Mouse (Mus musculus): ENCODE results near the gene Pde11a. TPM values are rescaled to one million over a fixed set of nuclear protein-coding genes. Genes with fewer than 3 reads are reported as not detected.

Gene Pde11a
- 0.58 and 3.1 TPM in 2 replicates for total RNA-seq (2014; rRNA removed)
- 1.0 and 1.3 TPM in 2 replicates for polyA plus RNA-seq (2015; fragmentation: Nextera tagmentation; extraction: Ambion mirVana)

DNA sequence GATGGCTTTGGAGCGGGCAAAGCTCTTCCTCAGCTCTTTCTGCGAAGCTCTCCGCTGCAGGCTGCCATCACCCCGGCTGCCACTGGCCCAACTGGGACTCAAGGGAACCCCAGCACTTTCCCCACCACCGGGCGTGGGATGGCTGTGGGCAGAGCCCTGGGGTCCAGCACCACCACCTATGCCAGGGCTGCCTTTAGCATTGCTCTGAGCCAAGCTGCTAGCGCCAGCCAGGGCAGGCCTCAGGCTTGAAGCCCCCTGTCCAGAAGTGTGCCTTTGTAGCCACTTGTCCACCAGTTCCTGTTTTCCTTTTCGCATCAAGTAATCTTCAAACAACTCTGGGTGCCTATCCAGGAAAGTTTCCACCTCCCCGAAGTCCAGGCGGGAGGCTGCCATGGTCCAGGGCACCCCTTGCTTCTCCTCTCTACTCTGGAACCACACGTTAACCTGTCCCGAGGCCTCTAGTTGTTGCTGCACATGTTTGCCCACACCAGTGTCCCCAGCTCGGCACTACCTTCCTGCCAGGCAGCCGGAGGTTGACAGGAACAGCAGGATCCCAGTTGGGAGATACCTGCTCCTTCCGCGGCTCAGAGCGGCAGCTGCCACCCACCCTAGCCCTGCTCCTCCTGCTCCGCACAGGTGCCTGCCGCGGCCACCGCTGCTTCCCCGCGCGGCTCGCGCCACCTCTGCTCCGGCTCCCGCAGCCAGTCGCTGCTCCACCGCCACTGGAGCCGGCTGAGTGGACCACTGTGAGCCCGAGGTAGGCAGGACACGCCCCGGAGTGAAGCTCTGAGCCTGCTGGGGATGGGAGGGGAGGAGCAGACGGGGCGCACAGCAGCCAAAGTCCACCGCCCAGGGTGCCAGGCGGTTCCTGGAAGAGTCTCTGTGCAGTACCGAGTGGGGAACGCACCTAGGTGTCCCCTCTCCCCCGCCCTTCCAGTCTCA lies at the start of gene Pde11a:
Pde11a (minus strand) TSS at position 560 of the 942 bp plus-strand sequence.
- Histone ChIP-seq H3K4me1 (ENCODE audit: insufficient read depth, low read length) (no peaks in the 10 kb centered on the region), H3K27ac (no peak within 1 kb of the TSS), H3K9ac (replicated peaks; ENCODE audit: low read length) (peak within 1 kb of the TSS; percentile 49), H3K27me3 (ENCODE audit: insufficient read depth, low read length) (no peaks in the 10 kb centered on the region), H3K9me3 (ENCODE audit: low read length) (no peaks in the 10 kb centered on the region), H3K4me2 (ENCODE audit: low read depth, low read length) (peak within 1 kb of the TSS; percentile 94), H3K36me3 (ENCODE audit: insufficient read depth, low read length) (no peaks in the 10 kb centered on the region), H3K4me3 (ENCODE audit: low read length) (peak within 1 kb of the TSS; percentile 44)
- 20% methylated on average over 41 of the region's 41 CpGs for WGBS
- DNase-seq (ENCODE audit: low spot score), result peak; percentile 14
- TF ChIP-seq CTCF (IDR thresholded peaks at IDR 0.05; ENCODE audit: low read depth), result no peak
- ATAC-seq, result peak; percentile 62

DNA sequence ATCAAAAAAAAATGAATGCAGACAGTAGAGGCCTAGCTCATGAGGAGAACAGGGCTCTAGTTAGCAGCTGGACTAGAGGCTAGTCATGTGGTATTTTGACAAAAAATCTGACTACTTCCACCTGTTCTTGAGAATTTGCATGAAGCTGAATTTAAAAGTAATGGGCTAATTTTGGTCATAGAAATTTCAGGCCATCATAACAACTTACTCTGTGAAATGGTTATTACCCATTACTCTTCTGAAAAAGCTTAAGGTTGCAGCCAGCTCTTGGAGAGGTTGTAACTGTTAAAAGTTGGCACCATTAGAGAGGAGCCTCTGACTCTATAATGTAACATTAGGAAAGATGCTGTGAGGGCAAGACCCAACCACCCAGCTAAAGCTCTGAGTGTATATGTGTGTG lies 48.0 kb upstream of the Pde11a start:
- Histone ChIP-seq H3K9ac (replicated peaks; ENCODE audit: low read length) (no peak overlapping the region), H3K36me3 (ENCODE audit: insufficient read depth, low read length) (0 out of 2 replicates have a peak, but pooled peaks cover 7% of the 10 kb centered on the region)

DNA sequence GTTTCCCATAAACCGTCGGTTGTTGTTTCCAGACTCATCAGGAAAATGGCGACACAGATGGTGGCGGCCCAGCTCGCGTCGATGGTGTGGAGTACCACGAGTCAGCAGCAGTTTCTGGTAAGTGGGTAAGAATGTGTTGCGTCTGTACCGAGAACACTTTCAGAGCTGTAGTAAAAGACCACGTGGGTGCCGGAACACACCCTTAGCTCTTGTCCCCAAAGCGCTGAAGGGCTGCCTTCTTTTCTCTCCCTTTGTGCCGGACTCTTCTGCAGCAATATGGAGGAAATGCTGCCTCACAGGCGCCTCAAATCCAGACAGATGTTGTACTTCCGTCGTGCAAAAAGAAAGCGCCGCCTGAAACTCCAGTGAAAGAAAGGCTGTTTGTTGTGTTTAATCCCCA lies 40.1 kb upstream of the Pde11a start:
- DNase-seq (ENCODE audit: low spot score), result no peak
- ATAC-seq, result no peak
- 96% methylated on average over 19 of the region's 19 CpGs for WGBS
- Histone ChIP-seq H3K9me3 (ENCODE audit: low read length) (no peaks in the 10 kb centered on the region), H3K4me1 (ENCODE audit: insufficient read depth, low read length) (no peaks in the 10 kb centered on the region), H3K27ac (no peak overlapping the region), H3K27me3 (ENCODE audit: insufficient read depth, low read length) (no peaks in the 10 kb centered on the region), H3K9ac (replicated peaks; ENCODE audit: low read length) (no peak overlapping the region), H3K4me2 (ENCODE audit: low read depth, low read length) (no peak overlapping the region), H3K4me3 (ENCODE audit: low read length) (no peak overlapping the region), H3K36me3 (ENCODE audit: insufficient read depth, low read length) (peaks cover 55% of the 10 kb centered on the region)
- no peak for TF ChIP-seq CTCF (IDR thresholded peaks at IDR 0.05; ENCODE audit: low read depth)

More for the DNA sequence above, 48.0 kb upstream of the Pde11a start:
- no peak for DNase-seq (ENCODE audit: low spot score)
- H3K4me2 ChIP-seq (ENCODE audit: low read depth, low read length), result no peak overlapping the region
- TF ChIP-seq CTCF (IDR thresholded peaks at IDR 0.05; ENCODE audit: low read depth), result no peak
- ATAC-seq, result no peak
- no peaks in the 10 kb centered on the region for H3K4me1 ChIP-seq (ENCODE audit: insufficient read depth, low read length)
- no peak overlapping the region for H3K4me3 ChIP-seq (ENCODE audit: low read length)
- H3K27me3 ChIP-seq (ENCODE audit: insufficient read depth, low read length), result no peaks in the 10 kb centered on the region
- H3K9me3 ChIP-seq (ENCODE audit: low read length), result no peaks in the 10 kb centered on the region
- H3K27ac ChIP-seq, result no peak overlapping the region

DNA sequence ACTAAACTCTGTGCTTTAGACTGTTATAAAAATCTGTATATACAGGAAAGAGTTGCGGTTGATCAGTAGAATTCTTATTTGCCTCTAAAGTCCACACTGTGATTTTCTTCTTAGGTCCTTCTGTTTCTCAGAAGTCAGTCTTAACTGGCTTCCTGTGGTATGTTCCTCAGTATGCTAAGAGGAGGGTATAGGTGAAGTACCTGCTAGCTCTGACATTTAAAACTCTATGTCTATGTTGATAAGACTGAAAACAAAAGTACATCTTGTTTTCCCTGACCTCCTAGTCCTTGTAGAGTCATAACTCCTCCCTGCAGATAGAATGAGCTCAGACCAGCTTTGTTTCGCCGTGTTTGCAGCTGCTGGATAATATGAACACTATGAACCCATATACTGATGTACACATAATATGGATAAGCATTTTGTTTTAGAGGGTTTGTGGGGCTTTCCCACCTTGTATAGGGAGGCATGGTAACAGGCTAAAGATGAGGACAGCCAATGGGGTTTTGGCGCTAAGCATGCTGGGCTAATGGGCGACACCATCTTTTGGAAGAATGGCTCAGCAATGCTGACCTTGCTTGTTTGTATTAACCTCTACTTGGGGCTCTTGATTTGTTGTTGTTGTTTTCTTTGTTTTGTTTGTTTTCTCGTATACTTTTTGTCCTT lies 36.1 kb upstream of the Pde11a start:
- Histone ChIP-seq H3K36me3 (ENCODE audit: insufficient read depth, low read length) (peaks cover 41% of the 10 kb centered on the region), H3K4me2 (ENCODE audit: low read depth, low read length) (no peak overlapping the region), H3K9me3 (ENCODE audit: low read length) (no peaks in the 10 kb centered on the region), H3K27me3 (ENCODE audit: insufficient read depth, low read length) (no peaks in the 10 kb centered on the region), H3K4me3 (ENCODE audit: low read length) (no peak overlapping the region), H3K9ac (replicated peaks; ENCODE audit: low read length) (no peak overlapping the region), H3K27ac (no peak overlapping the region), H3K4me1 (ENCODE audit: insufficient read depth, low read length) (peaks cover 7% of the 10 kb centered on the region; the same call in 1 of the 2 replicates)
- no peak for TF ChIP-seq CTCF (IDR thresholded peaks at IDR 0.05; ENCODE audit: low read depth)
- DNase-seq (ENCODE audit: low spot score), result no peak
- ATAC-seq, result no peak
- WGBS, result 92% methylated on average over 6 of the region's 6 CpGs

DNA sequence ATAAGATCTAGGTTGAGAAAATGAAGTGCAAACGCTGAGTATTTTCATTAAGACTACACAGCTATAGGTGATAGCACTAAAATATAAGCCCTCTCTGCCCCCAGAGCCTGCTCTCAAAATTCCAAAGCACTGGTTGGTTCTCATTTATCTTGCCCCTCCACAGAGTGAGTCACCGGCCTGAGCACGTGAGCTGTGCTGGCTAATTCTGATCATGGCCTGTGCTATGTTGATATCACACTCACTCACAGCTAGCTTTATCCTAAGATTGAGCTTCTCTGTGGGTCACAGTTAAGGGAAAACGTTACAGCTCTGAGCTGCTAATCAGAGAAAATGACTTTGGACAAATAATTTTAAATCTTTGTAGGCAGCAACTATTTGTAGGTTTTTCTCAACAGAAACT lies 33.7 kb upstream of the Pde11a start:
- H3K4me1 ChIP-seq (ENCODE audit: insufficient read depth, low read length), result peaks cover 7% of the 10 kb centered on the region; the same call in 1 of the 2 replicates
- no peak for DNase-seq (ENCODE audit: low spot score)
- H3K9me3 ChIP-seq (ENCODE audit: low read length), result no peaks in the 10 kb centered on the region
- no peak for TF ChIP-seq CTCF (IDR thresholded peaks at IDR 0.05; ENCODE audit: low read depth)
- ATAC-seq, result no peak
- H3K4me3 ChIP-seq (ENCODE audit: low read length), result no peak overlapping the region
- WGBS, result 88% methylated on average over 4 of the region's 4 CpGs
- peaks cover 21% of the 10 kb centered on the region for H3K36me3 ChIP-seq (ENCODE audit: insufficient read depth, low read length)
- H3K27me3 ChIP-seq (ENCODE audit: insufficient read depth, low read length), result no peaks in the 10 kb centered on the region
- H3K27ac ChIP-seq, result no peak overlapping the region
- H3K9ac ChIP-seq (replicated peaks; ENCODE audit: low read length), result no peak overlapping the region
- H3K4me2 ChIP-seq (ENCODE audit: low read depth, low read length), result no peak overlapping the region

DNA sequence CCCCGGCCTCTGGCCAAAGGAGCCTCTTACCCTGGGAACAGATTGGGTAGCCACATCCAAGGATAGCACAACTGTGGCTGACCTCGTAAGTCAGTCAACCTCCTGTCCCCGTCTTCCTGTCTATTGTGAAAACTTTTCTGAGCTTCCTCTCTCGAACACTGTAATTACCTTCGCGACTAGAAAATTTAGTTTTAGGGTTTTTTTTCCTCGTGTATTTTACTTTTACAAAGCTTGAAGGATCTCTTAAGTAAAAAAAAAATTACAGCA lies 32.0 kb upstream of the Pde11a start:
- H3K4me1 ChIP-seq (ENCODE audit: insufficient read depth, low read length), result peaks cover 7% of the 10 kb centered on the region; the same call in 1 of the 2 replicates
- no peak for ATAC-seq
- peak overlapping the region; percentile 75 for H3K9ac ChIP-seq (replicated peaks; ENCODE audit: low read length)
- peak overlapping the region; percentile 88 for H3K4me2 ChIP-seq (ENCODE audit: low read depth, low read length)
- 7% methylated on average over 7 of the region's 7 CpGs for WGBS
- DNase-seq (ENCODE audit: low spot score), result no peak
- 0 out of 2 replicates have a peak overlapping the region, but pooled peaks have one; percentile 71 for H3K27ac ChIP-seq
- H3K9me3 ChIP-seq (ENCODE audit: low read length), result no peaks in the 10 kb centered on the region
- peak overlapping the region; percentile 78 for H3K4me3 ChIP-seq (ENCODE audit: low read length)
- peaks cover 12% of the 10 kb centered on the region for H3K36me3 ChIP-seq (ENCODE audit: insufficient read depth, low read length)
- H3K27me3 ChIP-seq (ENCODE audit: insufficient read depth, low read length), result no peaks in the 10 kb centered on the region
- no peak for TF ChIP-seq CTCF (IDR thresholded peaks at IDR 0.05; ENCODE audit: low read depth)
